Comparison of ENCODE assay signal across 8 mouse cellular contexts in genomic region chr11:77822781-77823180, GRCm38 (mm10). TPM values are rescaled to one million over a fixed set of nuclear protein-coding genes. Genes with fewer than 3 reads are reported as not detected.
DNase-seq lines count a peak whose midpoint lies in the region; ATAC-seq and TF ChIP-seq lines count a peak whose summit lies in the region.

No protein-coding gene starts in this region.

- no peak overlapping the region for H3K4me3 ChIP-seq in liver, embryonic 12.5 days
- H3K4me3 ChIP-seq in midbrain, embryonic 13.5 days (replicated peaks) = no peak overlapping the region
- no peak overlapping the region for H3K4me3 ChIP-seq in thymus, adult 2 months (ENCODE audit: control insufficient read depth, insufficient read depth, low read length)

- H3K9me3 ChIP-seq in liver, embryonic 12.5 days (replicated peaks) = no peaks in the 10 kb centered on the region
- H3K9me3 ChIP-seq in midbrain, embryonic 13.5 days = no peaks in the 10 kb centered on the region

- DNase-seq in cerebellum, adult 18-20 months = peak; percentile 64 to 76
- DNase-seq in liver = peak; percentile 68
- DNase-seq in cerebellum, adult 9-10 months = peak; percentile 74
- peak; percentile 77 to 78 for DNase-seq in layer of hippocampus, postnatal 10 days (ENCODE audit: low spot score in 2 of 2)
- DNase-seq in thymus, adult 2 months = peak; percentile 67

- peak; percentile 84 for TF ChIP-seq CTCF in thymus, adult 2 months (IDR thresholded peaks at IDR 0.05; ENCODE audit: borderline replicate concordance, control insufficient read depth, extremely low read depth, insufficient read depth, low read length, poor library complexity)

- no peaks in the 10 kb centered on the region for H3K4me1 ChIP-seq in liver, embryonic 12.5 days
- H3K4me1 ChIP-seq in midbrain, embryonic 13.5 days (replicated peaks) = peaks cover 31% of the 10 kb centered on the region
- no peaks in the 10 kb centered on the region for H3K4me1 ChIP-seq in thymus, adult 2 months (replicated peaks; ENCODE audit: control insufficient read depth, insufficient read depth, low read length)

- H3K9ac ChIP-seq in liver, embryonic 12.5 days = no peak overlapping the region
- H3K9ac ChIP-seq in midbrain, embryonic 13.5 days (replicated peaks) = 0 out of 2 replicates have a peak overlapping the region, but pooled peaks have one; percentile 10

- H3K27me3 ChIP-seq in liver, embryonic 12.5 days (replicated peaks) = no peaks in the 10 kb centered on the region
- no peaks in the 10 kb centered on the region for H3K27me3 ChIP-seq in midbrain, embryonic 13.5 days
- no peaks in the 10 kb centered on the region for H3K27me3 ChIP-seq in thymus, adult 2 months (ENCODE audit: control insufficient read depth, insufficient read depth, low read length)

- H3K36me3 ChIP-seq in liver, embryonic 12.5 days = peaks cover 88% of the 10 kb centered on the region
- peaks cover 67% of the 10 kb centered on the region for H3K36me3 ChIP-seq in midbrain, embryonic 13.5 days
- peaks cover 48% of the 10 kb centered on the region for H3K36me3 ChIP-seq in thymus, adult 2 months (ENCODE audit: control insufficient read depth, insufficient read depth, low read length)

- TF ChIP-seq POLR2A in thymus, adult 2 months (IDR thresholded peaks at IDR 0.05; ENCODE audit: control insufficient read depth, extremely low read depth, insufficient read depth, low read length, poor library complexity) = no peak

- ATAC-seq in cerebellum, adult (ENCODE audit: insufficient number of reproducible peaks, low FRiP score, low TSS enrichment) = no peak
- ATAC-seq in liver, embryonic 12.5 days = no peak
- ATAC-seq in midbrain, embryonic 13.5 days = no peak

- 22% methylated on average over 7 of the region's 7 CpGs for WGBS in liver, embryonic 12.5 days (ENCODE audit: insufficient replicate concordance)
- WGBS in midbrain, embryonic 13.5 days = 13% methylated on average over 7 of the region's 7 CpGs
- WGBS in thymus, adult 2 months = 39% methylated on average over 7 of the region's 7 CpGs

- no peak overlapping the region for H3K4me2 ChIP-seq in liver, embryonic 12.5 days
- no peak overlapping the region for H3K4me2 ChIP-seq in midbrain, embryonic 13.5 days (replicated peaks)

- H3K27ac ChIP-seq in liver, embryonic 12.5 days = no peak overlapping the region
- no peak overlapping the region for H3K27ac ChIP-seq in midbrain, embryonic 13.5 days
- H3K27ac ChIP-seq in thymus, adult 2 months (ENCODE audit: control insufficient read depth, insufficient read depth, low read length) = no peak overlapping the region

RNA-seq across cellular contexts. Expression of gene Gm10277, which starts 35.2 kb away (rescaled TPM):
- polyA plus RNA-seq in liver, embryonic 12.5 days (2016; fragmentation: Nextera tagmentation; extraction: Ambion mirVana) = 1.2 and 1.6 TPM in 2 replicates
- total RNA-seq in layer of hippocampus, postnatal 10 days (2021) = not detected
- 2.9 and 3.4 TPM in 2 replicates for polyA plus RNA-seq in midbrain, embryonic 13.5 days (2015; fragmentation: Nextera tagmentation; extraction: Ambion mirVana)
- not detected in 2 replicates for polyA plus RNA-seq in thymus, adult 2 months (2012; rRNA removed)

RNA-seq across cellular contexts. Expression of gene Myo18a, which starts 59.7 kb away (rescaled TPM):
- polyA plus RNA-seq in liver, embryonic 12.5 days (2016; fragmentation: Nextera tagmentation; extraction: Ambion mirVana) = 28.8 and 30.3 TPM in 2 replicates
- total RNA-seq in layer of hippocampus, postnatal 10 days (2021) = 100 to 1,000 TPM; 150 to 167 TPM
- 53.2 and 54.4 TPM in 2 replicates for polyA plus RNA-seq in midbrain, embryonic 13.5 days (2015; fragmentation: Nextera tagmentation; extraction: Ambion mirVana)
- 105 and 122 TPM in 2 replicates for polyA plus RNA-seq in thymus, adult 2 months (2012; rRNA removed)
